Mouse (Mus musculus) erythroblast, embryonic 14.5 days (primary cell): Measurements from ENCODE around the gene Ifitm6. TPM values are rescaled to one million over a fixed set of nuclear protein-coding genes. Genes with fewer than 3 reads are reported as not detected.

ENCODE experiments used
- H3K27me3 ChIP-seq: 2 replicates; pipeline ENCODE4 v1.6.1; 2012; ENCODE audit warnings: inconsistent platforms; ENCODE audit not compliant: control insufficient read depth
- H3K36me3 ChIP-seq: 2 replicates; pipeline ENCODE4 v1.6.1; 2012; ENCODE audit warnings: mild to moderate bottlenecking, inconsistent platforms; ENCODE audit not compliant: control insufficient read depth
- H3K4me1 ChIP-seq: 2 replicates; pipeline ENCODE4 v1.6.1; 2012; ENCODE audit warnings: inconsistent platforms; ENCODE audit not compliant: control insufficient read depth
- H3K4me3 ChIP-seq: replicated peaks from 2 replicates; pipeline ENCODE3; 2012; ENCODE audit warnings: moderate library complexity, mild to moderate bottlenecking, inconsistent platforms
- H3K9me3 ChIP-seq: 2 replicates; pipeline ENCODE4 v1.6.1; 2012; ENCODE audit warnings: low read length, inconsistent platforms, mixed read lengths; ENCODE audit not compliant: control insufficient read depth
- GATA1 ChIP-seq: IDR thresholded peaks from 2 replicates; pipeline ENCODE4 v1.6.1; 2012; ENCODE audit warnings: low read length, inconsistent platforms, mixed read lengths
- TAL1 ChIP-seq: IDR thresholded peaks from 3 replicates; pipeline ENCODE4 v1.6.1; 2012; ENCODE audit warnings: low read length, inconsistent platforms, mixed read lengths
- polyA plus RNA-seq: library from polyadenylated mRNA; stranded (reverse); fragments of >175 nt; gene quantifications from 2 replicates; pipeline ENCODE4 v1.2.3, GENCODE M21; 2012

Ifitm6 gene
- polyA plus RNA-seq, 1 experiment: not detected

GRCm38 (mm10) chr7:141000881-141001708, 16.6 kb downstream of the Ifitm6 start:
- H3K9me3 ChIP-seq: no peaks in the 10 kb centered on the region
- H3K4me3 ChIP-seq: no peak overlapping the region
- H3K4me1 ChIP-seq: no peaks in the 10 kb centered on the region
- H3K27me3 ChIP-seq: no peaks in the 10 kb centered on the region
- no peaks in the 10 kb centered on the region for H3K36me3 ChIP-seq
- no peak for TF ChIP-seq GATA1
- no peak for TF ChIP-seq TAL1

DNA sequence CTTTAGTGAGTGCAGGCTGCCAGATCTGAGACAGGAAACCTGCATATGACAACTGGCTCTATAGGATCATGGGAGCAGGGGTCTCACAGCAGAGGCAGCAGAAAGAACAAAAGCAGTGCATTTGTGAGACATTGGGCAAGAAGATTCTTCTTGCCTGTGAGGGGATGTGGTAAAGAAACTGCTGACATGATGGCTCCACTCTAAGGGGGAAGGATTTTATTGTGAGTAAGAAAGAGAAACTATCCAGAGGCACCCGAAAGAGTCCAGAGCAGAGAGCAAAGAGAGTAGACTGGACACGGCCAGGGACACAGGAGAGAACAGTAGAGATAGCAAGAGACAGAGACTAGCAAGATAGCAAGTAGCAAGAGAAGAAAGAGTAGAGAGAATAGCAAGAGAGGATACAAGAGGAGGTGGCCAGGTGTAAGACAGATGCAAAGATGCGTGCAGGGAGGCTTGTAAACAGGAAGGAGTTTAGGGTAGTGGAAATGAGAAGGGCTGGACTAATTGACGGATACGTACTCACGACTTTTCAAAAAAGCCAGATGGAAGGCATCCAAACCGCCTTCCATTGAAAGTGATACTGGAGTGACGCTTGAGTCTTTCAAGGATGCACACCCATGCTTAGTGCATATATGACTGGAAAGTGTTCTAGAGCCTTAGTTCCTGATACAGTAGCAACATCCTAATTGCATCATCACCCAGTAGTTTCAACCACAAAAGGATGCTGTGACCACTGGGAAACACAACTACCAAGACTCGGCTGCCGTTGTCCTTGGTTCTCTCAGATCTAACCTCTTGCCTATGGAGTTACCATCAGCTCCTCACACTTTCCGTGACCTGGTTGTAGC, 18.6 kb downstream of the Ifitm6 start:
- no peak for TF ChIP-seq GATA1
- TF ChIP-seq TAL1: no peak
- Histone ChIP-seq H3K9me3 (no peaks in the 10 kb centered on the region), H3K4me1 (no peaks in the 10 kb centered on the region), H3K27me3 (no peaks in the 10 kb centered on the region), H3K4me3 (no peak overlapping the region), H3K36me3 (no peaks in the 10 kb centered on the region)

DNA sequence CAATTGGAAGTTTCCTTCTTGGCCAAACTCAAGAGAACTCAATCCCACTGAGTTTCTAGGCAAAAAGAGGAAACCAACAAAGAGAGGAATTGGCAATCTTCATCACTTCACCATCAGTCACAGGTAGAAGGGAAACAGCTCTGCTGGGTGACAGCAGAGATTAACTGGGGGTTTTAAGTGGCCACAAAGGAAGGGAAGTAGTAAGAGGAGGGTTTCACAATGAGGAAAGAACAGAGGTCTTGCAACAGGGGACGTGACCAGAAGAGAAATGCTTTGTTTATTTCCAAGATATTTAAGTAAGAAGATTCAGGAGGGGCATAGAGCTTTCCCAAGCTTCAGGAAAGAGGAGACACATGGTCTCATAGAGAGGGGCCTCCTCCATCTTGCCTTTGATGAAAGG, 19.9 kb downstream of the Ifitm6 start:
- no peaks in the 10 kb centered on the region for H3K27me3 ChIP-seq
- no peaks in the 10 kb centered on the region for H3K9me3 ChIP-seq
- no peaks in the 10 kb centered on the region for H3K4me1 ChIP-seq
- no peak overlapping the region for H3K4me3 ChIP-seq
- H3K36me3 ChIP-seq: no peaks in the 10 kb centered on the region
- TF ChIP-seq TAL1 (no peak), GATA1 (no peak)

DNA sequence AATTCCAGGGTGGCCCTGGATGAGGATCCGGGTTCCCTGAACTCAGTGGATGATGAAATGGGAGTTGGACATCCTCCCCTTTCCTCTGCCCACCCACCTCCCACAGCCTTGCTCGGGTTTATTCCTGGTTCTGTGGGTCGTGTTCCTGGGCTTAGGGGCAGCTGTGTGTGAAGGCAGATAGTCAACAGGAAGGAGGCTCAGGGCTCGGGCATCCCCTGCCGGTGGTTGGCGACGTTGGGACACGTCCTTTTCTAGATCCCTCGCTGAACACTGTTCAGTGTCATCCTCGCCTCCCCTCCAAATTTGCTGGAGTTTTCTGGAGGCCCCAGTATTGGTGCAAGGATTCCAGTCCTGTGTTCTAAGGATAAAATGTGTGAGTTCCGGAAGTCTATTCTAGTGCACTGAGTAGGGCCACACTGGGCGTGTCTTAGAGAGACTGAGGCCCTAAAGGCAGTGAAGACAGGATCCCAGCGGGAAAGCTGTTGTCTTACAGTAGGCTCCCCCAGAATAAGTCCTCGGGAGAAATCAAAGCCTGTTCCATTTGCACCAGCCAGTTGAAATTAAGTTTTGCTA, 26.5 kb downstream of the Ifitm6 start:
- H3K9me3 ChIP-seq: no peaks in the 10 kb centered on the region
- H3K36me3 ChIP-seq: no peaks in the 10 kb centered on the region
- H3K4me3 ChIP-seq: no peak overlapping the region
- TF ChIP-seq GATA1: no peak
- no peak for TF ChIP-seq TAL1
- no peaks in the 10 kb centered on the region for H3K27me3 ChIP-seq
- peaks cover 4% of the 10 kb centered on the region; the same call in 1 of the 2 replicates for H3K4me1 ChIP-seq

- Histone ChIP-seq H3K36me3 (no peaks in the 10 kb centered on the region), H3K4me3 (no peak overlapping the region), H3K4me1 (peaks cover 4% of the 10 kb centered on the region; the same call in 1 of the 2 replicates), H3K27me3 (no peaks in the 10 kb centered on the region), H3K9me3 (no peaks in the 10 kb centered on the region)
- TF ChIP-seq GATA1: no peak
- TF ChIP-seq TAL1: no peak
Measured at GRCm38 (mm10) chr7:140990622-140991021, 27.1 kb downstream of the Ifitm6 start.

GRCm38 (mm10) chr7:140990185-140990584, 27.5 kb downstream of the Ifitm6 start:
- TF ChIP-seq GATA1 (no peak), TAL1 (no peak)
- Histone ChIP-seq H3K9me3 (no peaks in the 10 kb centered on the region), H3K4me1 (peaks cover 4% of the 10 kb centered on the region; the same call in 1 of the 2 replicates), H3K36me3 (no peaks in the 10 kb centered on the region), H3K27me3 (no peaks in the 10 kb centered on the region), H3K4me3 (no peak overlapping the region)

- peaks cover 4% of the 10 kb centered on the region; the same call in 1 of the 2 replicates for H3K4me1 ChIP-seq
- TF ChIP-seq TAL1: no peak
- no peak for TF ChIP-seq GATA1
Measured at GRCm38 (mm10) chr7:140989022-140989421, 28.7 kb downstream of the Ifitm6 start.

DNA sequence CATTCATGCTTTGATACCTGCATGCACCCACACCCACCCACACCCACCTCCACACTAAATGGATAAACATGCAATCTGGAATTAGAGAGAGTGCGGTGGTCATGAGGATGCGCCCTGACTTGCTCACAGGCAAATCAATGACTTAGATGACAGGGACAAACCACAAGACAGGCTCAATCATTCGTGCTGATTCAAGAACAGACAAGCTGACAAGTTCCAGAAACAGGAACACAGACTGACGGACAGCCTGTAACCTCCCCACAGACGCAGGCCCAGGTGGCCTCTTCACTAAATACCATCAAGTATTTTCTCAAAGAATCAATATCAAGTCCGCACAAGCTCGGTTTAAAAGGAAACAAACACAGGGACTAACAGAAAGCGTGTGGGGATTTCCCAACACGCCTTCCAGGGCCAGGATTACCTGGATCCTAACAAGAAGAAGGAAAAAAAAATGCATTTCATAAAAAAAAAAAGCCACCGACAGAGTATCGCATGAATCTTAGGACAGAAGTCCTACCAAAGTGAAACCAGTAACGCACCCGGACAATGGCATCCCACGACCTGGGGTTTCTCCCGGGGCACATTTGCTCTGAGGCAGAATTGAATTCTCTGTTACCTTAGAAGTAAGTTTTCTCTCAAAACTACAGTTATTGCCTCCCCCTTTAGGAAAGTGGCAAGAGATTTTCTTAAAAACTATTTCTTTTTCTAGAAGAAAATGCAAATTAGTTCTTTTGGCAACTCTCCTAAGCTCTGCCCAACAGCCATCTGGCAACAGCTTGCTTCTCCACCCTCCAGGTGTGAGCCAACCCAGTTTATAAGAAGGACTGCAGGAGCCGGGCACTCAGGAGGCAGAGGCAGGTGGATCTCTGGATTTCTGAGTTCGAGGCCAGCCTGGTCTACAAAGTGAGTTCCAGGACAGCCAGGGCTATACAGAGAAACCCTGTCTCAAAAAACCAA, 30.3 kb downstream of the Ifitm6 start:
- Histone ChIP-seq H3K4me1 (peaks cover 4% of the 10 kb centered on the region; the same call in 1 of the 2 replicates), H3K36me3 (no peaks in the 10 kb centered on the region), H3K27me3 (no peaks in the 10 kb centered on the region), H3K4me3 (no peak overlapping the region), H3K9me3 (no peaks in the 10 kb centered on the region)
- TF ChIP-seq TAL1 (no peak), GATA1 (no peak)

More at GRCm38 (mm10) chr7:140989022-140989421, 28.7 kb downstream of the Ifitm6 start:
- Histone ChIP-seq H3K36me3 (no peaks in the 10 kb centered on the region), H3K9me3 (no peaks in the 10 kb centered on the region), H3K27me3 (no peaks in the 10 kb centered on the region), H3K4me3 (no peak overlapping the region)
